Mouse (Mus musculus): ENCODE measurements around the gene Kif2a. TPM values are rescaled to one million over a fixed set of nuclear protein-coding genes. Genes with fewer than 3 reads are reported as not detected.
"Not testable (repeated sequence)": the region's sequence is repeated elsewhere in the genome, so short reads cannot be mapped to it uniquely, and the experiment has no call there.

The Kif2a gene
- polyA plus RNA-seq, 1 experiment from 2014 or later = 24.7 TPM

GRCm38 (mm10) chr13:107008174-107008573, 13.8 kb downstream of the Kif2a start:
- WGBS = 86% methylated on average over 4 of the region's 4 CpGs

GRCm38 (mm10) chr13:107003211-107003610, 18.7 kb downstream of the Kif2a start:
- Histone ChIP-seq H3K36me3 (no peaks in the 10 kb centered on the region), H3K4me2 (replicated peaks) (no peak overlapping the region), H3K9me3 (no peaks in the 10 kb centered on the region), H3K27ac (no peak overlapping the region), H3K27me3 (replicated peaks) (no peaks in the 10 kb centered on the region), H3K4me3 (replicated peaks) (no peak overlapping the region), H3K4me1 (replicated peaks) (peaks cover 2% of the 10 kb centered on the region; the same call in 1 of the 2 replicates), H3K9ac (no peak overlapping the region)
- 76% methylated on average over 2 of the region's 2 CpGs for WGBS
- ATAC-seq = no peak

More at GRCm38 (mm10) chr13:107008174-107008573, 13.8 kb downstream of the Kif2a start:
- H3K9me3 ChIP-seq = no peaks in the 10 kb centered on the region
- no peak overlapping the region for H3K4me2 ChIP-seq (replicated peaks)
- H3K9ac ChIP-seq = no peak overlapping the region
- no peak overlapping the region for H3K4me3 ChIP-seq (replicated peaks)
- no peaks in the 10 kb centered on the region for H3K27me3 ChIP-seq (replicated peaks)
- ATAC-seq = no peak
- no peak overlapping the region for H3K27ac ChIP-seq
- H3K36me3 ChIP-seq = no peaks in the 10 kb centered on the region
- H3K4me1 ChIP-seq (replicated peaks) = no peaks in the 10 kb centered on the region

DNA sequence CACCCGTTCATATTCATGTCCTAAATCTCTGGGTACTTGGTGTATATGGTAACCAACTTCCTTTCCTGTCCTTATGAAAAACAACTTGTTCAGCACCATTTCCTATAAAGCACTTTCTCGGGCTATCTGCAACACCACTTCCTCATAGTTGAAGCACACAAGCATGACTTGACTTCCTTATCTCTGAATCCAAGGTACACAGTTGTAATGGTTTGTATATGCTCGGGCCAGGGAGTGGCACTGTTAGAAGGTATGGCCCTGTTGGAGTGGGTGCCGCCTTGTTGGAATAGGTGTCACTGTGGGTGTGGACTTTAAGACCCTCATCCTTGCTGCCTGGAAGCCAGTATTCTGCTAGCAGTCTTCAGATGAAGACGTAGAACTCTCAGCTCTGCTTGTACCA, 23.3 kb downstream of the Kif2a start:
- Histone ChIP-seq H3K27me3 (replicated peaks) (no peaks in the 10 kb centered on the region), H3K4me3 (replicated peaks) (no peak overlapping the region), H3K9ac (no peak overlapping the region), H3K27ac (0 out of 2 replicates have a peak overlapping the region, but pooled peaks have one; percentile 9), H3K9me3 (no peaks in the 10 kb centered on the region), H3K4me1 (replicated peaks) (peaks cover 4% of the 10 kb centered on the region; the same call in 1 of the 2 replicates), H3K4me2 (replicated peaks) (no peak overlapping the region), H3K36me3 (no peaks in the 10 kb centered on the region)
- WGBS = 55% methylated on average over 5 of the region's 5 CpGs
- ATAC-seq = peak; percentile 96

DNA sequence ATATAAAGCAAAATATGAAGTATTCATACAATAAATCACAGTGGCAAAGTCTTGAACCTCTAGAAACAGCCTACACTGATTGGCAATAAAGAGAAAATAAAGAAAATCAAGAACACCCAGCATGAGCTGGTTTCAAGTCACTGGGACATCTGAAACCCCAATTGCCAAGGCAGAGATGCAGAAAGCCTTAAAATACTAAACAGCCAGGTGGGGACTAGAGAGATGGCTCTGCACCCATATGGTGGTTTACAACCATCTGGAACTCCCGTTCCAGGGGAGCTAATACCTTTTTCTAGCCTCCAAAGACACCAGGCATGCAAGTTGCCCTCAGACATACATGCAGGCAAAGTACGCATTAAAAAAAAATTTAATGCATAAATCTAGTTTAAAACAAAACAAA, 23.9 kb downstream of the Kif2a start:
- WGBS = 83% methylated on average over 2 of the region's 2 CpGs
- Histone ChIP-seq H3K36me3 (no peaks in the 10 kb centered on the region), H3K27me3 (replicated peaks) (no peaks in the 10 kb centered on the region), H3K4me1 (replicated peaks) (peaks cover 4% of the 10 kb centered on the region; the same call in 1 of the 2 replicates), H3K9me3 (no peaks in the 10 kb centered on the region), H3K4me2 (replicated peaks) (no peak overlapping the region), H3K4me3 (replicated peaks) (no peak overlapping the region), H3K27ac (no peak overlapping the region), H3K9ac (no peak overlapping the region)
- no peak for ATAC-seq

- H3K9ac ChIP-seq; H3K4me1 ChIP-seq (replicated peaks); H3K4me2 ChIP-seq (replicated peaks); H3K27me3 ChIP-seq (replicated peaks); H3K36me3 ChIP-seq; H3K9me3 ChIP-seq; ATAC-seq; H3K27ac ChIP-seq; H3K4me3 ChIP-seq (replicated peaks): not testable (repeated sequence)
- 94% methylated on average over 4 of the region's 4 CpGs for WGBS
These were observed 24.4 kb downstream of the Kif2a start for GRCm38 (mm10) chr13:106997557-106997956.

DNA sequence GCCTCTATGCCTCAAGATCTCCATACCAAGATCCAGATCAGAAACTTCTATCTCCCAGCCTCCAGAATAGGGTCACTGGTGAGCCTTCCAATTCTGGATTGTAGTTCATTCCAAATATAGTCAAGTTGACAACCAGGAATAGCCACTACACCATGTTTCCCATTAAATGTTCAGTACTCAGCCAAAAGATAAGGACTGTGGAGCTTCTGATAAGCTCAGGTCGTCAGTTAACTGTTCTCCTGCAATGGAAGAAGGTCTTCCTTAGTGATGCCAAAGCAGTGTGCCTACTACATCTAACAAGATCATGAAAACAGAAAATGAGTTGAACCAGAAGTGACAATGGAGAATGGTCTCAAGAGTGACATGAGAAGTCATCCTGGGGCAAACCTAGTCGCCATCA, 25.0 kb downstream of the Kif2a start:
- H3K4me1 ChIP-seq (replicated peaks) = peaks cover 4% of the 10 kb centered on the region; the same call in 1 of the 2 replicates
- 71% methylated on average over 2 of the region's 2 CpGs for WGBS
- no peak for ATAC-seq

DNA sequence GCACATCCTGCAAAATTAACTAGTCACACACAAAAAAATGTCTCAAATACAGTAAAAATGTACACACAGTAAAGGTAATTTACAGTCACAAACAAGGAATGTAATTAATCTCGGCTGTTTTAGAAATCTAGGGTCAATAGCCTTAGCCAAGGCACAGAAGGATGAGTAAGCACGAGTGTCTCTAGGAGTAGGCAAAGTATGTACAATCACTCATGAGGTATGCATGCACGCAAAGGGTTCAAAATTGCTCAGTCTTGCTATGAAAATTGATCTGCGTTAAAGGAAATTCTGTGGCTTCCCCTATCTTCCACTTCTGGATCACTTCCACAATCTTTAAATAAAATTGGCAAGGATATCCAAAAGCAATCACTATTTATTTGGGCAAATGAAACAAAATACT, 60.4 kb downstream of the Kif2a start:
- no peaks in the 10 kb centered on the region for H3K9me3 ChIP-seq
- H3K4me1 ChIP-seq (replicated peaks) = no peaks in the 10 kb centered on the region
- no peak overlapping the region for H3K27ac ChIP-seq
- H3K4me2 ChIP-seq (replicated peaks) = no peak overlapping the region
- H3K9ac ChIP-seq = no peak overlapping the region
- no peaks in the 10 kb centered on the region for H3K27me3 ChIP-seq (replicated peaks)
- no peak for ATAC-seq
- peaks cover 10% of the 10 kb centered on the region; the same call in 1 of the 2 replicates for H3K36me3 ChIP-seq
- 92% methylated on average over 4 of the region's 4 CpGs for WGBS
- no peak overlapping the region for H3K4me3 ChIP-seq (replicated peaks)

More for the DNA sequence above, 25.0 kb downstream of the Kif2a start:
- Histone ChIP-seq H3K9ac (no peak overlapping the region), H3K36me3 (no peaks in the 10 kb centered on the region), H3K4me2 (replicated peaks) (no peak overlapping the region), H3K9me3 (no peaks in the 10 kb centered on the region), H3K4me3 (replicated peaks) (no peak overlapping the region), H3K27me3 (replicated peaks) (no peaks in the 10 kb centered on the region), H3K27ac (no peak overlapping the region)

DNA sequence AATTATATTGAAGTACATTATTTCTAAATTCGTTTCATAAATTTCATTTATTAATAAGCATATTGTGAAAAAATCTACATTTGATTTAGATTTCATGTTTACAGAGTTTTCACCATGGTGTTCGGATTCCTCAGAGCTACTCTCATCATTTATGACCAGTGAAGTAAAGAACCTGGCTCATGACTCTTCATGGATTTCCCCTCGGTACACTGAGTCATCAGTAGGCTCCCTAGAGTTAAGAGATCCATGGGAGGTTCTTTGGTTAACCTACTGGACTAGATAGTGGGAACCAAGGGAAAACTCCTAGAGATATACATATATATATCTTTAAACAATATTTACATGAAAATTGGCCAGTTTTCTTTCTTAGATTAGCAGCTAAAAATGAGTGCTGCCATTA, 61.4 kb downstream of the Kif2a start:
- Histone ChIP-seq H3K9me3 (no peaks in the 10 kb centered on the region), H3K4me1 (replicated peaks) (no peaks in the 10 kb centered on the region), H3K27ac (no peak overlapping the region), H3K4me3 (replicated peaks) (no peak overlapping the region), H3K27me3 (replicated peaks) (no peaks in the 10 kb centered on the region), H3K9ac (no peak overlapping the region), H3K36me3 (peaks cover 11% of the 10 kb centered on the region), H3K4me2 (replicated peaks) (no peak overlapping the region)
- ATAC-seq = no peak
- WGBS = 85% methylated on average over 3 of the region's 3 CpGs

DNA sequence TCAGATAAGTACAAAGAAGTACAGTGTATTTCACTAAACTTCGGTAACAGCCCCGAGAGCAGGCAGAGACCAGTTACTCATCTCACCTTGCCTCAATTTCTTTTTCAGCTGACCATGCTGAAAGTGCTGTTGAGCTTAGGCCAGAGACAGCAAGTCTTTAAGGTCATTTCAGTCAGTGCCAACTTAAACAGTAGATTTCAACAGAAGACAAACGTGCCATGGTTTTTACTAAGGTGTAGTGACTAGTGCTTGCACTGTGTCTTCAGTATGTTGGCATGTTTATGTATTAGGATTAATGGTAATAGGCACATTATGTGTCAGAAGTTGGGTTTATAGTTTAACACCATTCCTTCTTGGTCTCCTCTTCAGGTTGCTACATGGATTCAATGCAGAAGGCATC, 63.6 kb downstream of the Kif2a start:
- Histone ChIP-seq H3K36me3 (peaks cover 13% of the 10 kb centered on the region), H3K27ac (no peak overlapping the region), H3K9ac (no peak overlapping the region), H3K9me3 (no peaks in the 10 kb centered on the region), H3K27me3 (replicated peaks) (no peaks in the 10 kb centered on the region), H3K4me1 (replicated peaks) (no peaks in the 10 kb centered on the region), H3K4me2 (replicated peaks) (no peak overlapping the region), H3K4me3 (replicated peaks) (no peak overlapping the region)
- ATAC-seq = no peak
- 86% methylated on average over 3 of the region's 3 CpGs for WGBS

DNA sequence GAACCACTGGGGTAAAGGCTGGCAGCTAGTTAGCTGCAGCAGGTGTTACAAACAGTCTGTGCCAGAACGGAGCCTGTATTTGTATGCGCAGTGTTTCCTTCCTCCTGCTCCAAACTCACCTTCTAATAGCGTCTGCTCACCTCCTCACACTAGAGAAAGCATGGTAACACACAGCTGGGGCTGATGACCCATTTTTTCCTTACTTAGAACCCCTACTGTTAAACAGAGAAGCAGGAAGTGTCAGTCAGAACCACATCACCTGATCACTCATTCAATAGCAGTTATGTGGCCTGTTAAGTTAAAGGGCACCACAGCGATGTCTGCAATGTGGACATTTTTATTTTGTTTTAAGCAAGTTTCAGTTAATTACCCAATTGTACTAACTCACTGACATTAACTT, 64.4 kb downstream of the Kif2a start:
- WGBS = 89% methylated on average over 4 of the region's 4 CpGs
- H3K4me1 ChIP-seq (replicated peaks) = no peaks in the 10 kb centered on the region
- no peak overlapping the region for H3K9ac ChIP-seq
- H3K4me2 ChIP-seq (replicated peaks) = no peak overlapping the region
- peaks cover 13% of the 10 kb centered on the region for H3K36me3 ChIP-seq
- no peak for ATAC-seq
- no peaks in the 10 kb centered on the region for H3K27me3 ChIP-seq (replicated peaks)
- H3K4me3 ChIP-seq (replicated peaks) = no peak overlapping the region
- no peak overlapping the region for H3K27ac ChIP-seq
- no peaks in the 10 kb centered on the region for H3K9me3 ChIP-seq

GRCm38 (mm10) chr13:106954880-106955279, 67.0 kb downstream of the Kif2a start:
- no peak overlapping the region for H3K27ac ChIP-seq
- no peak overlapping the region for H3K4me2 ChIP-seq (replicated peaks)
- peaks cover 13% of the 10 kb centered on the region for H3K36me3 ChIP-seq
- H3K9ac ChIP-seq = no peak overlapping the region
- H3K9me3 ChIP-seq = no peaks in the 10 kb centered on the region
- WGBS = 82% methylated on average over 3 of the region's 3 CpGs
- H3K4me1 ChIP-seq (replicated peaks) = no peaks in the 10 kb centered on the region
- H3K27me3 ChIP-seq (replicated peaks) = no peaks in the 10 kb centered on the region
- no peak overlapping the region for H3K4me3 ChIP-seq (replicated peaks)
- ATAC-seq = no peak

DNA sequence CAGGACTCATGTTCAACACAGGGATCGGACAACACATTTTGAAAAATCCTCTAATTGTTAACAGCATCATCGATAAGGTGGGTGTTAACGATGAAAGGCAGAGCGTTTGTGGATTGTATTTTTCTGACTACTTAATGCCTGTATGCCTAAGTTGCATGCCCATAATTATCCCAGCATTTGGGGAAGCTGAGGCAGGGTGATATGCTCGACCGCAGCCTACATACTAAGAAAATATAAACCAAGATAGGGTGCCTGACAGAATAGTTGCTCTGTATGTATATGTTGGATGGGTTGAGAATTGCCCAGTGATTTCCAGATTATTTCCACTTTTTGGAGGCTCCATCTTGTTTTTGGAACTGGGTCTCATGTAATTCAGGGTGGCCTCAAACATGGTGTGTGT, 74.3 kb downstream of the Kif2a start:
- Histone ChIP-seq H3K9ac (peak overlapping the region; percentile 84), H3K4me2 (replicated peaks) (peak overlapping the region; percentile 70), H3K27me3 (replicated peaks) (no peaks in the 10 kb centered on the region), H3K9me3 (no peaks in the 10 kb centered on the region), H3K4me1 (replicated peaks) (no peaks in the 10 kb centered on the region; the same call in 1 of the 2 replicates), H3K27ac (peak overlapping the region; percentile 72; the same call in 1 of the 2 replicates), H3K36me3 (no peaks in the 10 kb centered on the region), H3K4me3 (replicated peaks) (peak overlapping the region; percentile 86)
- ATAC-seq = no peak
- WGBS = 5% methylated on average over 6 of the region's 6 CpGs

Measured in intestine, embryonic 15.5 days (tissue).